Mouse (Mus musculus) cerebellum, adult 11 months (tissue): Measurements from ENCODE around the gene Lemd2.

ENCODE experiments used
- DNase-seq: peaks from one replicate; pipeline ENCODE4 v3.0.0; 2022

Gene Lemd2

GRCm38 (mm10) chr17:27154881-27155280 lies 49.4 kb downstream of the Lemd2 start:
- DNase-seq = no peak

GRCm38 (mm10) chr17:27154256-27154655 lies 50.0 kb downstream of the Lemd2 start:
- peak; percentile 57 for DNase-seq

GRCm38 (mm10) chr17:27153773-27154193 lies 50.5 kb downstream of the Lemd2 start:
- DNase-seq = no peak

- DNase-seq = no peak
Observed at GRCm38 (mm10) chr17:27152976-27153723, 51.1 kb downstream of the Lemd2 start.

- no peak for DNase-seq
Observed at GRCm38 (mm10) chr17:27151411-27151810, 52.9 kb downstream of the Lemd2 start.

GRCm38 (mm10) chr17:27150871-27151270 lies 53.4 kb downstream of the Lemd2 start:
- no peak for DNase-seq

GRCm38 (mm10) chr17:27146323-27146923 lies 57.8 kb downstream of the Lemd2 start:
- no peak for DNase-seq

GRCm38 (mm10) chr17:27144152-27144551 lies 60.1 kb downstream of the Lemd2 start:
- no peak for DNase-seq

GRCm38 (mm10) chr17:27141971-27142450 lies 62.3 kb downstream of the Lemd2 start:
- DNase-seq = no peak

GRCm38 (mm10) chr17:27140262-27140661 lies 64.0 kb downstream of the Lemd2 start:
- no peak for DNase-seq
